Mouse (Mus musculus) colon, adult 2 months (tissue): ENCODE data around the gene Snx13. TPM values are rescaled to one million over a fixed set of nuclear protein-coding genes. Genes with fewer than 3 reads are reported as not detected.

Source experiments
- polyA plus RNA-seq: library from polyadenylated mRNA; depleted of rRNA; stranded (reverse); fragments of >200 nt; gene quantifications from 2 replicates; pipeline ENCODE4 v1.2.3, GENCODE M21; 2012; rRNA removed

Snx13 gene
- polyA plus RNA-seq: 4.8 and 4.9 TPM in 2 replicates

DNA sequence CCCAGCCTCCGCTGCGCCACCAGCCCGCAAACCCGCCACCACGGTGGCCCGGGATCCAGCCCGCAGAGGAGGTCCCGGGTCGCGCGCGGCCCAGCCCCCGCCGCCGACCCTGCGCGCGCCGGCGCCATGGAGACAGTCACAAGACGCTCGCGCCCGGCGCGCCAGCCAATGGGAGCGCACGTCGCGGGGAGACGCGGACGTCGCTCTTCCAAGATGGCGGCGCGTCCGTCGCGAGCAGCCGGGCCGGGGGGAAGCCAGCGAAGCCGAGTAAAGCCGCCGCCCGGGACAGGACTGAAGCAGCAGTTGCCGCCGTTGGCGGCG is at the start of gene Snx13:
Gene Snx13 (plus strand): TSS at position 188 of the 321 bp plus-strand sequence.

Other genes starting within 250 kb of the Snx13 start
- 1.5 and 1.6 TPM in 2 replicates for gene Hdac9, start 130.1 kb upstream of the Snx13 start, polyA plus RNA-seq
- gene Prps1l1, start 62.4 kb upstream of the Snx13 start, polyA plus RNA-seq: not detected in 2 replicates